Mouse (Mus musculus) kidney, postnatal 0 days (tissue): Measurements from ENCODE around the gene Adgrv1. TPM values are rescaled to one million over a fixed set of nuclear protein-coding genes. Genes with fewer than 3 reads are reported as not detected.

Source experiments
- ATAC-seq: fragments of 200-750 bp; cut with Nextera tagmentation; replicated peaks from 2 replicates; pipeline ENCODE4 v1.8.0; 2017; ENCODE audit warnings: low read depth, moderate number of reproducible peaks, moderate TSS enrichment, moderate library complexity; ENCODE audit not compliant: low FRiP score
- DNase-seq: peaks from one replicate; pipeline ENCODE4 v3.0.0-alpha.2; 2016; ENCODE audit warnings: low spot score
- H3K27ac ChIP-seq: fragments of 300-500 bp; sonication (generic); 2 replicates; pipeline ENCODE4 v1.5.1; 2014; ENCODE audit warnings: mild to moderate bottlenecking
- H3K27me3 ChIP-seq: fragments of 300-500 bp; sonication (generic); 2 replicates; pipeline ENCODE4 v1.6.1; 2014; ENCODE audit warnings: low read length, mixed read lengths; ENCODE audit not compliant: insufficient read depth
- H3K36me3 ChIP-seq: fragments of 300-500 bp; sonication (generic); 2 replicates; pipeline ENCODE4 v1.6.1; 2014; ENCODE audit warnings: low read length, mixed read lengths; ENCODE audit not compliant: insufficient read depth
- H3K4me1 ChIP-seq: fragments of 300-500 bp; sonication (generic); replicated peaks from 2 replicates; pipeline ENCODE4 v1.6.1; 2014; ENCODE audit warnings: antibody characterized with exemption, low read length, mixed read lengths; ENCODE audit not compliant: insufficient read depth
- H3K4me2 ChIP-seq: fragments of 300-500 bp; sonication (generic); 2 replicates; pipeline ENCODE4 v1.6.1; 2014; ENCODE audit warnings: mild to moderate bottlenecking, low read length, moderate library complexity, mixed read lengths
- H3K4me3 ChIP-seq: fragments of 300-500 bp; sonication (generic); replicated peaks from 2 replicates; pipeline ENCODE4 v1.5.1; 2014; ENCODE audit warnings: low read depth, low read length
- H3K9ac ChIP-seq: fragments of 300-500 bp; sonication (generic); 2 replicates; pipeline ENCODE4 v1.6.1; 2014; ENCODE audit warnings: low read depth, low read length
- H3K9me3 ChIP-seq: fragments of 300-500 bp; sonication (generic); replicated peaks from 2 replicates; pipeline ENCODE4 v1.6.1; 2016; ENCODE audit warnings: low read length, inconsistent platforms, mixed read lengths
- CTCF ChIP-seq: IDR thresholded peaks from 2 replicates; pipeline ENCODE4 v1.5.1; 2016; ENCODE audit warnings: antibody characterized with exemption, low read depth, mild to moderate bottlenecking, moderate library complexity
- WGBS: fragments of 180-500 bp; shearing (Covaris S2); extraction: QIAGEN DNeasy Blood & Tissue Kit; methylation state at CpG from one replicate; pipeline ENCODE4 v1.1.7; 2014; 5-methylcytosine and 5-hydroxymethylcytosine counted together
- polyA plus RNA-seq: library from polyadenylated mRNA; unstranded; fragments of >200 nt; fragmentation: Nextera tagmentation; extraction: Ambion mirVana; gene quantifications from 2 replicates; pipeline ENCODE4 v1.2.1, GENCODE M21; 2015

Adgrv1 gene
- polyA plus RNA-seq, 1 experiment from 2014 or later = 2.7 TPM

GRCm38 (mm10) chr13:81209815-81210214, 423.1 kb downstream of the Adgrv1 start:
- TF ChIP-seq CTCF = 0 out of 2 replicates have a peak, but pooled peaks have one; percentile 4
- no peaks in the 10 kb centered on the region for H3K27me3 ChIP-seq
- H3K9me3 ChIP-seq = no peaks in the 10 kb centered on the region
- no peak overlapping the region for H3K27ac ChIP-seq
- H3K9ac ChIP-seq = no peak overlapping the region
- H3K4me2 ChIP-seq = no peak overlapping the region
- no peak for DNase-seq
- H3K4me1 ChIP-seq = no peaks in the 10 kb centered on the region
- no peak for ATAC-seq
- WGBS = 86% methylated on average over 3 of the region's 3 CpGs
- no peaks in the 10 kb centered on the region for H3K36me3 ChIP-seq
- H3K4me3 ChIP-seq = no peak overlapping the region

DNA sequence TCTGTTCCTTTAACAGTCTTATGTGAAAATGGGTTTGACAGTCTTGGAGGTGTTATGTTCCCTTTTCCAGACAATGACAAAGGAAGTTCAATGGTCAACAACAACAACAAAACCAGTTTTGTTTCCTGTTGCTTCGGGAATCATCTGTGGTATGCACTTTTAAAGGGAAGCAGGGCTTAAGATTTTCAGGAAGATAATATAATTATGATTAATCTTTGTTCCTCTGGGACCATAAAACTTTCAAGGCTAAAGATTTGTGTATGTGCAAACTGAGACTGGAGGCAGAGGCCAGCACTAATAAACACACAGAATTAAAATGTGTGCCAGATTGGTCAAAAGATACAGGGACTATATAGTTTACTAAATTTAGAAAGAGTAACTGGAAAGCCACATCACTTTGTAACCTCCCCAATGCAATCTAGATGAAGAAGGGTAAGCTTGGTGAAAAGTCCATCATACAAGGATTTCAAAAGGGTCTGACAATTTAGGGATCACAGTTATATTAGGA, 424.8 kb downstream of the Adgrv1 start:
- H3K36me3 ChIP-seq = no peaks in the 10 kb centered on the region
- DNase-seq = peak; percentile 73
- ATAC-seq = no peak; the same call in 1 of the 2 replicates
- H3K4me1 ChIP-seq = no peaks in the 10 kb centered on the region
- no peak overlapping the region for H3K4me3 ChIP-seq
- no peak overlapping the region for H3K4me2 ChIP-seq
- no peaks in the 10 kb centered on the region for H3K9me3 ChIP-seq
- no peak overlapping the region for H3K27ac ChIP-seq
- H3K27me3 ChIP-seq = no peaks in the 10 kb centered on the region
- TF ChIP-seq CTCF = no peak
- 46% methylated on average over 1 of the region's 1 CpGs for WGBS
- no peak overlapping the region for H3K9ac ChIP-seq

GRCm38 (mm10) chr13:81181966-81182908, 450.7 kb downstream of the Adgrv1 start:
- no peak for TF ChIP-seq CTCF
- Histone ChIP-seq H3K36me3 (no peaks in the 10 kb centered on the region), H3K4me3 (no peak overlapping the region), H3K4me2 (no peak overlapping the region), H3K9ac (no peak overlapping the region), H3K27me3 (no peaks in the 10 kb centered on the region), H3K4me1 (no peaks in the 10 kb centered on the region), H3K9me3 (no peaks in the 10 kb centered on the region), H3K27ac (no peak overlapping the region)
- no peak for ATAC-seq
- DNase-seq = peak; percentile 66
- WGBS = 40% methylated on average over 12 of the region's 12 CpGs

DNA sequence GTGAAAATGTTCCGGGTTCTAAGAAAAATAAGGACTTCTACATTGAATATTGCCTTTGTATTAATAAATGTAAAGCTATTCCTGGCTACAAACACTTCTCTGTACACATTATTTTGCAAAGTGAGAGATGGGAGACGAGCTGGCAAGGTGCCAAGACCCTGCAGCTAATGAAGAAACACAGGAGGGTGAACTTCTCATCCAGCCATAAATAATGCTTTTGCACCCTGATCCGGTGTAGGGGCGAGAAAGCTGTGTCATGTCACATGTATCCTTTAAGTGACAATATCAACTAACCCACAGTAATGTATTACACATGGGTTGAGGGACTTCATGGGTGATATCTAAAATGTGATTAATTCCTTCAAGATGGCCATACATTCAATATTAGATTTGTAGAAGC, 451.5 kb downstream of the Adgrv1 start:
- peak; percentile 24 for DNase-seq
- Histone ChIP-seq H3K36me3 (no peaks in the 10 kb centered on the region), H3K27ac (no peak overlapping the region), H3K4me1 (no peaks in the 10 kb centered on the region), H3K9me3 (no peaks in the 10 kb centered on the region), H3K4me2 (no peak overlapping the region), H3K27me3 (no peaks in the 10 kb centered on the region), H3K9ac (no peak overlapping the region), H3K4me3 (no peak overlapping the region)
- no peak for TF ChIP-seq CTCF
- ATAC-seq = no peak
- 29% methylated on average over 4 of the region's 4 CpGs for WGBS

GRCm38 (mm10) chr13:81176820-81177219, 456.1 kb downstream of the Adgrv1 start:
- Histone ChIP-seq H3K4me3 (no peak overlapping the region), H3K4me2 (no peak overlapping the region), H3K4me1 (no peaks in the 10 kb centered on the region), H3K36me3 (no peaks in the 10 kb centered on the region), H3K9ac (no peak overlapping the region), H3K27ac (no peak overlapping the region), H3K27me3 (no peaks in the 10 kb centered on the region), H3K9me3 (no peaks in the 10 kb centered on the region)
- ATAC-seq (no peak), DNase-seq (no peak)
- 86% methylated on average over 4 of the region's 4 CpGs for whole genome bisulfite sequencing
- no peak for TF ChIP-seq CTCF

DNA sequence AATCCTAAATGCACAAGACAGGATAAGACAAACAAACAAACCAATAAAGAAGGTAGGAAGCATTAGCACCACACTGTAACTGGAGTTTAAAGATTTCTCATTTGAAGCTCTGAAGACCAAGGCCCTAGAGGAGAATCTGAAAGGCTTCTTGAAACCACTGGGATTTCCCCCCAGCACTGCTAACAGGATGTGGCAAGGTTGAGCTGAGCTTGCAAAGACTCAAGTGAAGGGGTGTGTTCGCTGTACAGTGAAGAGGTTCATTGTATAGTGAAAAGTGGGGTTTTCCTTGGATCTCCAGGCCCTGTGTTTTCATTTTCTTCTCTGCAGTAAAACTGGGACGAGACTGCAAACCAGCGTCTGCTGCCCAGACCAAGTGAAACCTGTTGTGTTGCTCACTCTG, 456.9 kb downstream of the Adgrv1 start:
- H3K4me2 ChIP-seq = no peak overlapping the region
- H3K9ac ChIP-seq = no peak overlapping the region
- no peaks in the 10 kb centered on the region for H3K9me3 ChIP-seq
- no peak overlapping the region for H3K27ac ChIP-seq
- no peak overlapping the region for H3K4me3 ChIP-seq
- DNase-seq (no peak), ATAC-seq (no peak)
- WGBS = 83% methylated on average over 3 of the region's 3 CpGs
- no peaks in the 10 kb centered on the region for H3K36me3 ChIP-seq
- no peaks in the 10 kb centered on the region for H3K4me1 ChIP-seq
- no peak for TF ChIP-seq CTCF
- H3K27me3 ChIP-seq = no peaks in the 10 kb centered on the region
